Mouse (Mus musculus) midbrain, embryonic 12.5 days (tissue): ENCODE measurements around the gene Olfr1270. TPM values are rescaled to one million over a fixed set of nuclear protein-coding genes. Genes with fewer than 3 reads are reported as not detected.
"Not testable (repeated sequence)": the region's sequence is repeated elsewhere in the genome, so short reads cannot be mapped to it uniquely, and the experiment has no call there.

Source experiments
- ATAC-seq: fragments of 200-750 bp; cut with Nextera tagmentation; 2 replicates; pipeline ENCODE4 v1.8.0; 2017; ENCODE audit warnings: low read depth, moderate TSS enrichment, moderate library complexity; ENCODE audit not compliant: low FRiP score
- H3K27ac ChIP-seq: fragments of 300-500 bp; sonication (generic); replicated peaks from 2 replicates; pipeline ENCODE4 v1.5.1; 2016; ENCODE audit warnings: mild to moderate bottlenecking
- H3K27me3 ChIP-seq: fragments of 300-500 bp; sonication (generic); 2 replicates; pipeline ENCODE4 v1.6.1; 2016; ENCODE audit warnings: mild to moderate bottlenecking
- H3K36me3 ChIP-seq: fragments of 300-500 bp; sonication (generic); 2 replicates; pipeline ENCODE4 v1.6.1; 2016
- H3K4me1 ChIP-seq: fragments of 300-500 bp; sonication (generic); 2 replicates; pipeline ENCODE4 v1.6.1; 2016
- H3K4me2 ChIP-seq: fragments of 300-500 bp; sonication (generic); replicated peaks from 2 replicates; pipeline ENCODE4 v1.6.1; 2016; ENCODE audit warnings: mild to moderate bottlenecking, moderate library complexity
- H3K4me3 ChIP-seq: fragments of 300-500 bp; sonication (generic); 2 replicates; pipeline ENCODE4 v1.5.1; 2016; ENCODE audit warnings: mild to moderate bottlenecking
- H3K9ac ChIP-seq: fragments of 300-500 bp; sonication (generic); replicated peaks from 2 replicates; pipeline ENCODE4 v1.6.1; 2016; ENCODE audit warnings: mild to moderate bottlenecking, moderate library complexity
- H3K9me3 ChIP-seq: fragments of 300-500 bp; sonication (generic); 2 replicates; pipeline ENCODE4 v1.6.1; 2016; ENCODE audit warnings: mild to moderate bottlenecking
- WGBS: fragments of 180-500 bp; shearing (Covaris S2); methylation state at CpG from one replicate; pipeline ENCODE4 v1.1.7; 2016; 5-methylcytosine and 5-hydroxymethylcytosine counted together
- polyA plus RNA-seq: library from polyadenylated mRNA; unstranded; fragments of >200 nt; fragmentation: Nextera tagmentation; extraction: Ambion mirVana; gene quantifications from 2 replicates; pipeline ENCODE4 v1.2.1, GENCODE M21; 2016

Olfr1270 gene
- not detected in 2 replicates for polyA plus RNA-seq

DNA sequence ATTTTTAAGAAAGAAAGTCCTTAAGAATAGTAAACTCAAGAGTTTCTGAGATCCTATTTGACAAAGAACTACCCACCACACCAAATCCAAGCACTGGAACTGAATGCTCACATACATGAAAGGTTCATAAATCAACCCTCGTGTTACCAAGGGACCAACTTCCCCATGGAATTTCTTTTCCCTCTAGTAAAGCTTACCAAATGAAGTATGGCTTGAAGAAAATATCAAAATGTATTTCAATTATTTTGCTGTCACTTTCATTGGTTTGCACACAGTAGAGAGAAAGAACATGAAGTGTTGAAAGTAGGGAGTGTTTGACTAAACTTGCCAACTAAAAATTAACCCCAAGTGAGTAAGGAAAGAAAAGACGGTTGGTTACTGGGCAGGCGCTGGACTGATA is at the start of gene Olfr1270:
Olfr1270 (minus strand) TSS at position 101 of the 400 bp plus-strand sequence.
- Histone ChIP-seq H3K36me3 (no peaks in the 10 kb centered on the region), H3K9ac (no peak within 1 kb of the TSS), H3K27me3 (no peaks in the 10 kb centered on the region), H3K4me2 (no peak within 1 kb of the TSS), H3K4me3 (no peak within 1 kb of the TSS), H3K4me1 (no peaks in the 10 kb centered on the region), H3K9me3 (no peaks in the 10 kb centered on the region), H3K27ac (no peak within 1 kb of the TSS)
- no peak for ATAC-seq
- 86% methylated on average over 3 of the region's 3 CpGs for WGBS

DNA sequence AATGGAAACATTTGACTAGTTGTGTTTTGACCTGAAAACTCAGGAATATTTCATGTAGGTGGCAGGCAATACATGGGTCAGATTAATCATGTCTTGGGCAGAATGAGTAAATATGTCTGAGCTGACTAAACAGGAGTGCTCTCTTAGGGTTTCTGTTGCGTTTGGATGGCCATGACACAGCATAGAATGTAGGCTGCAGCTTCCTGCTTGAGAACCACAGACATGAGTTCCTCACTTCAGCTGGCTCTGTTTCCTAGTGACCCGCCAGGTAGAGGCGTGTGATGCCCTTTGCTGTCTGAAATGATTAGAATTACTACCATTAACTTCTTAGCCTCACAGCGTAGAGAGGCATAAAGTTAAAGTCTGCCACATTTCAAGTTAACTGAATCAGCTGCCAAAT is 46.7 kb upstream of the Olfr1270 start:
- not testable (repeated sequence) for H3K4me1 ChIP-seq, H3K27me3 ChIP-seq, H3K4me2 ChIP-seq, H3K9ac ChIP-seq, H3K27ac ChIP-seq, H3K4me3 ChIP-seq, H3K36me3 ChIP-seq, H3K9me3 ChIP-seq, ATAC-seq
- no CpG with 5 or more reads among the region's 4 CpGs for WGBS

- not testable (repeated sequence) for H3K36me3 ChIP-seq, H3K4me1 ChIP-seq, H3K4me3 ChIP-seq, H3K27ac ChIP-seq, H3K27me3 ChIP-seq, H3K9ac ChIP-seq, H3K4me2 ChIP-seq, H3K9me3 ChIP-seq
- WGBS = no CpG with 5 or more reads among the region's 6 CpGs
- ATAC-seq = peak; percentile 38; the same call in 1 of the 2 replicates
These were observed 42.4 kb upstream of the Olfr1270 start for GRCm38 (mm10) chr2:90195285-90195684.

DNA sequence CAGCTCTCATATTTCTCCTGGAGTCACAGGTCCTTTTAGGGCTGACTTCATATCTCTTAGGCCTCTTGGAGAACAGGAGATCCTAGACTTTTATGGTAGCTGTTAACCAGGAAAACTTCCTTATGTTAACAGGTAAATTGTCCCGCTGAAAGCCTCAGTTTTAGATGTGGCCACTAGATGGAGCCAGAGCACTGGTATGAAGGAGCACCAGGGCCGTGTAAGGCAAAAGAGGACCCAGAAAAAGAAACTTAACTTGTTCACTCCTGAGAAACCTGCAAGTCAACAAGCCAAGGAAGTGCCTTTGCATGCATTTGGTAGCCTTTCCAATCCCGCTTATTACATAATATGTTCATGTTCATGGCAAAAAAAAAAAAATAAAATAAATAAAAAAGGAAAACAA is 41.9 kb upstream of the Olfr1270 start:
- WGBS = no CpG with 5 or more reads among the region's 3 CpGs
- H3K4me2 ChIP-seq, H3K4me3 ChIP-seq, H3K4me1 ChIP-seq, H3K9ac ChIP-seq, H3K27me3 ChIP-seq, H3K36me3 ChIP-seq, H3K9me3 ChIP-seq, H3K27ac ChIP-seq: not testable (repeated sequence)
- ATAC-seq = peak; percentile 52; the same call in 1 of the 2 replicates

GRCm38 (mm10) chr2:90187082-90187481 is 34.2 kb upstream of the Olfr1270 start:
- not testable (repeated sequence) for H3K27me3 ChIP-seq, H3K4me1 ChIP-seq, H3K4me2 ChIP-seq, H3K9ac ChIP-seq, H3K27ac ChIP-seq, H3K9me3 ChIP-seq, ATAC-seq, H3K4me3 ChIP-seq, H3K36me3 ChIP-seq
- no CpG with 5 or more reads among the region's 5 CpGs for WGBS

DNA sequence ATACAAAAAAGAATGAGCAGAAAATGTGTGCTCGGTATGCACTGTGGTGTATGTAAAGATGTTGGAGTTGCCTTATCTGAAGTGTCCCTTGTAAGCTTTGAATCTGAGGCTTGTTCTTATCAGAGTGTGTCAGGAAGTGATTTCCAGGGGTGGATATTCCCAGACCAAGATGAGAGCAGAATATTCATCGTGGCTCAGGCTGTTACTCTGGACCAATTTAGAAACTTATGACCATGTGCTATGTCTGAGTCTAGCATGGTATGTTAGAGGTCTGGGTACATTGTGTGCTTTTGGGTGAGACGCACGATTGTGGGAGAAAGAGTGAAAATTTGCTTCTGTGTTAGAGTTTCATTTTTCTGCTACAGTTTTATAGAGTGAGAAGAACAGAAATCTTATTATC is 33.2 kb upstream of the Olfr1270 start:
- H3K36me3 ChIP-seq, H3K4me1 ChIP-seq, H3K27ac ChIP-seq, H3K27me3 ChIP-seq, H3K4me2 ChIP-seq, H3K4me3 ChIP-seq, ATAC-seq, H3K9me3 ChIP-seq, H3K9ac ChIP-seq: not testable (repeated sequence)
- no CpG with 5 or more reads among the region's 4 CpGs for WGBS

- H3K4me3 ChIP-seq = no peak overlapping the region
- no peak overlapping the region for H3K27ac ChIP-seq
- no peak overlapping the region for H3K9ac ChIP-seq
- H3K9me3 ChIP-seq = no peaks in the 10 kb centered on the region
- no peak overlapping the region for H3K4me2 ChIP-seq
- H3K36me3 ChIP-seq = no peaks in the 10 kb centered on the region
- no peaks in the 10 kb centered on the region for H3K4me1 ChIP-seq
- ATAC-seq = no peak
- H3K27me3 ChIP-seq = no peaks in the 10 kb centered on the region
- 92% methylated on average over 9 of the region's 9 CpGs for WGBS
These were observed 1.0 kb upstream of the Olfr1270 start for GRCm38 (mm10) chr2:90153916-90154315.

DNA sequence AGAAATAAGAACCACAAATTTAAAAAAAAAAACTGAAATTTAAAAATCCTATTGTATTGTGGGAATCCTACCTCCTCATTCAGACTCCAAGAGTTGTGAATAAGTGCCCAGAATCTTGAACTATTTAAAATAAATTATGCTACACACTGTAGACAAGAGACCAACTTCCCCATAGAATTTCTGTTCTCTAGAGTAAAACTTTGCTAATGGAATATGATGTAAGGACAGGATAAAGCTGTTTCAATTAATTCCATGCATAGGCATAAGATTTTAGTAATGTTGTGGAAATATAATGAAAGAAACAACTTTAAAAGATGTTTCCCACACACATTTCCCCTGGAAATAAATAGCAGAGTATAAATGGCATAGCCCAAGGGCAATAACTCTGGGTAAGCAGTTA is 10.7 kb downstream of the Olfr1270 start, which contains the start of gene Olfr32:
Olfr32 (minus strand) TSS at position 101 of the 400 bp plus-strand sequence.
- no peaks in the 10 kb centered on the region for H3K4me1 ChIP-seq
- H3K27ac ChIP-seq = no peak within 1 kb of the TSS
- H3K9ac ChIP-seq = no peak within 1 kb of the TSS
- no peaks in the 10 kb centered on the region for H3K36me3 ChIP-seq
- no peaks in the 10 kb centered on the region for H3K27me3 ChIP-seq
- no peak within 1 kb of the TSS for H3K4me2 ChIP-seq
- ATAC-seq = no peak
- H3K9me3 ChIP-seq = no peaks in the 10 kb centered on the region
- H3K4me3 ChIP-seq = no peak within 1 kb of the TSS

- ATAC-seq = no peak
- no peaks in the 10 kb centered on the region for H3K9me3 ChIP-seq
- WGBS = 92% methylated on average over 1 of the region's 1 CpGs
These were observed 31.6 kb downstream of the Olfr1270 start, which contains the start of gene Olfr1269 for GRCm38 (mm10) chr2:90121312-90121711. Olfr1269 (minus strand) TSS chr2:90121412.

More at GRCm38 (mm10) chr2:90121312-90121711, 31.6 kb downstream of the Olfr1270 start, which contains the start of gene Olfr1269:
- H3K36me3 ChIP-seq = no peaks in the 10 kb centered on the region
- H3K27me3 ChIP-seq = no peaks in the 10 kb centered on the region
- no peak within 1 kb of the TSS for H3K9ac ChIP-seq
- H3K4me3 ChIP-seq = no peak within 1 kb of the TSS
- H3K4me2 ChIP-seq = no peak within 1 kb of the TSS
- H3K4me1 ChIP-seq = no peaks in the 10 kb centered on the region
- no peak within 1 kb of the TSS for H3K27ac ChIP-seq

Other genes starting within 250 kb of the Olfr1270 start
- gene Olfr1258, start 225.8 kb downstream of the Olfr1270 start, polyA plus RNA-seq = not detected in 2 replicates
- gene Olfr1259, start 204.4 kb downstream of the Olfr1270 start, polyA plus RNA-seq = not detected in 2 replicates
- gene Olfr1260, start 178.8 kb downstream of the Olfr1270 start, polyA plus RNA-seq = not detected in 2 replicates
- not detected in 2 replicates for gene Olfr1261, start 161.9 kb downstream of the Olfr1270 start, polyA plus RNA-seq
- not detected in 2 replicates for gene Olfr1262, start 152.9 kb downstream of the Olfr1270 start, polyA plus RNA-seq
- gene Olfr1263, start 141.0 kb downstream of the Olfr1270 start, polyA plus RNA-seq = not detected in 2 replicates
- gene Olfr1264, start 127.5 kb downstream of the Olfr1270 start, polyA plus RNA-seq = not detected in 2 replicates
- not detected in 2 replicates for gene Olfr1265, start 117.8 kb downstream of the Olfr1270 start, polyA plus RNA-seq
- gene Olfr140, start 89.5 kb downstream of the Olfr1270 start, polyA plus RNA-seq = not detected in 2 replicates
- gene Olfr1269, start 31.7 kb downstream of the Olfr1270 start, polyA plus RNA-seq = not detected in 2 replicates
- not detected in 2 replicates for gene Olfr32, start 10.8 kb downstream of the Olfr1270 start, polyA plus RNA-seq
- gene Olfr1506, start 71.4 kb upstream of the Olfr1270 start, polyA plus RNA-seq = not detected in 2 replicates
- not detected in 2 replicates for gene Olfr142, start 104.5 kb upstream of the Olfr1270 start, polyA plus RNA-seq
- not detected in 2 replicates for gene Olfr1271, start 117.9 kb upstream of the Olfr1270 start, polyA plus RNA-seq
- gene Olfr1272, start 139.8 kb upstream of the Olfr1270 start, polyA plus RNA-seq = not detected in 2 replicates
- not detected in 2 replicates for gene Gm13769, start 169.1 kb upstream of the Olfr1270 start, polyA plus RNA-seq
- not detected in 2 replicates for gene Olfr1274-ps, start 245.6 kb upstream of the Olfr1270 start, polyA plus RNA-seq